Mouse (Mus musculus): ENCODE results near the gene Amotl1. TPM values are rescaled to one million over a fixed set of nuclear protein-coding genes. Genes with fewer than 3 reads are reported as not detected.
"Not testable (repeated sequence)": the region's sequence is repeated elsewhere in the genome, so short reads cannot be mapped to it uniquely, and the experiment has no call there.

Gene Amotl1
- total RNA-seq, 2 experiments from 2014 or later: 18.3 to 19.8 TPM

- no peak for DNase-seq (ENCODE audit: low spot score in 2 of 2)
Observed at GRCm38 (mm10) chr9:14607464-14607863, 37.4 kb downstream of the Amotl1 start.

- no peak for DNase-seq (ENCODE audit: low spot score in 2 of 2)
Observed at GRCm38 (mm10) chr9:14605992-14606391, 38.9 kb downstream of the Amotl1 start.

- no peak for DNase-seq (ENCODE audit: low spot score in 2 of 2)
Observed at GRCm38 (mm10) chr9:14604363-14604762, 40.5 kb downstream of the Amotl1 start.

GRCm38 (mm10) chr9:14603475-14603874 lies 41.4 kb downstream of the Amotl1 start:
- no peak for DNase-seq (ENCODE audit: low spot score in 2 of 2)

GRCm38 (mm10) chr9:14599799-14600198 lies 45.1 kb downstream of the Amotl1 start:
- no peak for DNase-seq (ENCODE audit: low spot score in 2 of 2)

GRCm38 (mm10) chr9:14598157-14598556 lies 46.7 kb downstream of the Amotl1 start:
- no peak for DNase-seq (ENCODE audit: low spot score in 2 of 2)

- DNase-seq (ENCODE audit: low spot score in 2 of 2): no peak
Observed at GRCm38 (mm10) chr9:14597429-14597828, 47.4 kb downstream of the Amotl1 start.

GRCm38 (mm10) chr9:14596858-14597257 lies 48.0 kb downstream of the Amotl1 start:
- no peak for DNase-seq (ENCODE audit: low spot score in 2 of 2)

GRCm38 (mm10) chr9:14596427-14596826 lies 48.4 kb downstream of the Amotl1 start:
- peak; percentile 56 to 68 for DNase-seq (ENCODE audit: low spot score in 2 of 2)

- no peak for DNase-seq (ENCODE audit: low spot score in 2 of 2)
Observed at GRCm38 (mm10) chr9:14595893-14596292, 49.0 kb downstream of the Amotl1 start.

- DNase-seq (ENCODE audit: low spot score in 2 of 2): no peak
Observed at GRCm38 (mm10) chr9:14593880-14594279, 51.0 kb downstream of the Amotl1 start.

GRCm38 (mm10) chr9:14590666-14591065 lies 54.2 kb downstream of the Amotl1 start:
- DNase-seq (ENCODE audit: low spot score in 2 of 2): no peak

GRCm38 (mm10) chr9:14588690-14589089 lies 56.2 kb downstream of the Amotl1 start:
- no peak for DNase-seq (ENCODE audit: low spot score in 2 of 2)

- DNase-seq (ENCODE audit: low spot score in 2 of 2): no peak
Observed at GRCm38 (mm10) chr9:14585702-14586101, 59.2 kb downstream of the Amotl1 start.

GRCm38 (mm10) chr9:14578960-14579359 lies 65.9 kb downstream of the Amotl1 start:
- DNase-seq (ENCODE audit: low spot score in 2 of 2): no peak

GRCm38 (mm10) chr9:14576359-14576758 lies 68.5 kb downstream of the Amotl1 start:
- DNase-seq (ENCODE audit: low spot score in 2 of 2): not testable (repeated sequence)

- no peak for DNase-seq (ENCODE audit: low spot score in 2 of 2)
Observed at GRCm38 (mm10) chr9:14574760-14575399, 70.0 kb downstream of the Amotl1 start.

GRCm38 (mm10) chr9:14569175-14569975 lies 75.5 kb downstream of the Amotl1 start:
- DNase-seq (ENCODE audit: low spot score in 2 of 2): no peak

GRCm38 (mm10) chr9:14568487-14568886 lies 76.4 kb downstream of the Amotl1 start:
- no peak for DNase-seq (ENCODE audit: low spot score in 2 of 2)

GRCm38 (mm10) chr9:14564486-14564885 lies 80.4 kb downstream of the Amotl1 start:
- DNase-seq (ENCODE audit: low spot score in 2 of 2): no peak

- DNase-seq (ENCODE audit: low spot score in 2 of 2): no peak
Observed at GRCm38 (mm10) chr9:14563351-14563750, 81.5 kb downstream of the Amotl1 start.

GRCm38 (mm10) chr9:14560545-14560944 lies 84.3 kb downstream of the Amotl1 start:
- no peak for DNase-seq (ENCODE audit: low spot score in 2 of 2)

- DNase-seq (ENCODE audit: low spot score in 2 of 2): no peak
Observed at GRCm38 (mm10) chr9:14559996-14560395, 84.9 kb downstream of the Amotl1 start.

Measured in left cerebral cortex, adult 18-20 months (tissue).